Mouse (Mus musculus): Measurements from ENCODE around the gene Aunip. TPM values are rescaled to one million over a fixed set of nuclear protein-coding genes. Genes with fewer than 3 reads are reported as not detected.
"Not testable (repeated sequence)": the region's sequence is repeated elsewhere in the genome, so short reads cannot be mapped to it uniquely, and the experiment has no call there.

Aunip gene
- total RNA-seq, 2 experiments from 2014 or later: 1.4 to 1.8 TPM

GRCm38 (mm10) chr4:134484231-134484630 lies 26.6 kb upstream of the Aunip start:
- intact Hi-C loops (cut with DNase I): no loop called here
- no peak for DNase-seq

- no peak for DNase-seq
- intact Hi-C loops (cut with DNase I): no loop called here
Measured at GRCm38 (mm10) chr4:134485151-134485900, 25.5 kb upstream of the Aunip start.

GRCm38 (mm10) chr4:134488211-134488610 lies 22.6 kb upstream of the Aunip start:
- DNase-seq: no peak
- intact Hi-C loops (cut with DNase I): no loop called here

GRCm38 (mm10) chr4:134489986-134490665 lies 20.7 kb upstream of the Aunip start:
- intact Hi-C loops (cut with DNase I): no loop called here
- DNase-seq: no peak

GRCm38 (mm10) chr4:134491716-134492115 lies 19.1 kb upstream of the Aunip start:
- intact Hi-C loops (cut with DNase I): no loop called here
- no peak for DNase-seq

- DNase-seq; intact Hi-C loops (cut with DNase I): not testable (repeated sequence)
Measured at GRCm38 (mm10) chr4:134494161-134494560, 16.6 kb upstream of the Aunip start.

GRCm38 (mm10) chr4:134494780-134495545 lies 15.8 kb upstream of the Aunip start:
- DNase-seq: no peak
- intact Hi-C loops (cut with DNase I): no loop called here

- intact Hi-C loops (cut with DNase I): no loop called here
Measured at GRCm38 (mm10) chr4:134495546-134495923, 15.3 kb upstream of the Aunip start.

GRCm38 (mm10) chr4:134496595-134497210 lies 14.1 kb upstream of the Aunip start, which contains the start of gene Paqr7:
Gene Paqr7, plus strand, starts transcription at chr4:134496697.
- intact Hi-C loops (cut with DNase I): no loop called here
- DNase-seq: peak; percentile 47

More at GRCm38 (mm10) chr4:134495546-134495923, 15.3 kb upstream of the Aunip start:
- DNase-seq: no peak

GRCm38 (mm10) chr4:134497223-134497622 lies 13.6 kb upstream of the Aunip start:
- intact Hi-C loops (cut with DNase I): no loop called here
- no peak for DNase-seq

GRCm38 (mm10) chr4:134497986-134498731 lies 12.6 kb upstream of the Aunip start:
- intact Hi-C loops (cut with DNase I): no loop called here
- no peak for DNase-seq

GRCm38 (mm10) chr4:134498983-134499382 lies 11.8 kb upstream of the Aunip start:
- not testable (repeated sequence) for DNase-seq

GRCm38 (mm10) chr4:134501095-134501494 lies 9.7 kb upstream of the Aunip start:
- no peak for DNase-seq
- intact Hi-C loops (cut with DNase I): no loop called here

More at GRCm38 (mm10) chr4:134498983-134499382, 11.8 kb upstream of the Aunip start:
- intact Hi-C loops (cut with DNase I): not testable (repeated sequence)

GRCm38 (mm10) chr4:134503686-134504357 lies 7.0 kb upstream of the Aunip start:
- intact Hi-C loops (cut with DNase I): no loop called here
- DNase-seq: no peak

GRCm38 (mm10) chr4:134505303-134505789 lies 5.5 kb upstream of the Aunip start:
- DNase-seq: no peak
- intact Hi-C loops (cut with DNase I): no loop called here

- no peak for DNase-seq
- intact Hi-C loops (cut with DNase I): no loop called here
Measured at GRCm38 (mm10) chr4:134505966-134506594, 4.7 kb upstream of the Aunip start.

GRCm38 (mm10) chr4:134506713-134507112 lies 4.1 kb upstream of the Aunip start:
- intact Hi-C loops (cut with DNase I): no loop called here
- no peak for DNase-seq

- intact Hi-C loops (cut with DNase I): no loop called here
- no peak for DNase-seq
Measured at GRCm38 (mm10) chr4:134510396-134510795, 403 bp upstream of the Aunip start.

GRCm38 (mm10) chr4:134511730-134512129 lies 931 bp downstream of the Aunip start:
- no peak for DNase-seq
- intact Hi-C loops (cut with DNase I): no loop called here

Measured in left cerebral cortex, postnatal 4 days (tissue).